Mouse (Mus musculus) heart, adult 2 months (tissue): ENCODE results near the gene L2hgdh. TPM values are rescaled to one million over a fixed set of nuclear protein-coding genes. Genes with fewer than 3 reads are reported as not detected.
"Not testable (repeated sequence)": the region's sequence is repeated elsewhere in the genome, so short reads cannot be mapped to it uniquely, and the experiment has no call there.

Source experiments
- DNase-seq, 2 experiments: peaks; one replicate each; pipeline ENCODE4 v3.0.0; 2021
- H3K27ac ChIP-seq: fragments of 200-600 bp; 2 replicates; pipeline ENCODE4 v1.8.1; 2022
- H3K27me3 ChIP-seq: fragments of 200-500 bp; 2 replicates; pipeline ENCODE4 v1.6.1; 2012; ENCODE audit warnings: mild to moderate bottlenecking, low read length, inconsistent platforms, mixed read lengths; ENCODE audit not compliant: control insufficient read depth, insufficient read depth
- H3K36me3 ChIP-seq: fragments of 200-500 bp; 2 replicates; pipeline ENCODE4 v1.6.1; 2012; ENCODE audit warnings: low read length, inconsistent platforms; ENCODE audit not compliant: control insufficient read depth, insufficient read depth
- H3K4me1 ChIP-seq: fragments of 200-500 bp; 2 replicates; pipeline ENCODE4 v1.6.1; 2011; ENCODE audit warnings: low read length; ENCODE audit not compliant: control insufficient read depth, insufficient read depth
- H3K4me3 ChIP-seq: fragments of 200-600 bp; 2 replicates; pipeline ENCODE4 v1.8.1; 2022
- H3K79me2 ChIP-seq: fragments of 200-500 bp; replicated peaks from 2 replicates; pipeline ENCODE4 v1.6.1; 2012; ENCODE audit warnings: mild to moderate bottlenecking, inconsistent platforms, low read length, moderate library complexity, mixed read lengths; ENCODE audit not compliant: control insufficient read depth, insufficient read depth
- H3K9ac ChIP-seq: fragments of 200-500 bp; 2 replicates; pipeline ENCODE4 v1.6.1; 2012; ENCODE audit warnings: low read depth, mild to moderate bottlenecking, control low read depth, inconsistent platforms, low read length, mixed read lengths
- CTCF ChIP-seq: fragments of 200-600 bp; IDR thresholded peaks from 2 replicates; pipeline ENCODE4 v1.8.1; 2022; ENCODE audit warnings: antibody characterized with exemption, mild to moderate bottlenecking, moderate library complexity
- EP300 ChIP-seq: fragments of 200-500 bp; IDR thresholded peaks from 2 replicates; pipeline ENCODE4 v1.6.1; 2011; ENCODE audit warnings: low read depth, low read length, control low read depth; ENCODE audit not compliant: insufficient read depth
- POLR2A ChIP-seq: fragments of 200-500 bp; IDR thresholded peaks from 2 replicates; pipeline ENCODE4 v1.6.1; 2011; ENCODE audit warnings: mild to moderate bottlenecking, low read depth, low read length, control low read depth; ENCODE audit not compliant: insufficient read depth
- WGBS: fragments of 180-500 bp; shearing (Covaris S2); methylation state at CpG from one replicate; pipeline ENCODE4 v1.1.7; 2018; 5-methylcytosine and 5-hydroxymethylcytosine counted together
- intact Hi-C: fragments of 180-260 bp; cut with DNase I; formaldehyde crosslinking; loops from one replicate; pipeline ENCODE4 v1.15.1; 2025
- polyA plus RNA-seq: library from polyadenylated mRNA; depleted of rRNA; stranded (reverse); fragments of >200 nt; gene quantifications from 2 replicates; pipeline ENCODE4 v1.2.3, GENCODE M21; 2012
- total RNA-seq, 2 experiments: library from RNA; stranded (reverse); gene quantifications; 2 replicates each; pipeline ENCODE4 v1.2.3; 2021

Gene L2hgdh
- total and polyA plus RNA-seq, 3 experiments = 13.8 to 49.4 (median 41.9) TPM

DNA sequence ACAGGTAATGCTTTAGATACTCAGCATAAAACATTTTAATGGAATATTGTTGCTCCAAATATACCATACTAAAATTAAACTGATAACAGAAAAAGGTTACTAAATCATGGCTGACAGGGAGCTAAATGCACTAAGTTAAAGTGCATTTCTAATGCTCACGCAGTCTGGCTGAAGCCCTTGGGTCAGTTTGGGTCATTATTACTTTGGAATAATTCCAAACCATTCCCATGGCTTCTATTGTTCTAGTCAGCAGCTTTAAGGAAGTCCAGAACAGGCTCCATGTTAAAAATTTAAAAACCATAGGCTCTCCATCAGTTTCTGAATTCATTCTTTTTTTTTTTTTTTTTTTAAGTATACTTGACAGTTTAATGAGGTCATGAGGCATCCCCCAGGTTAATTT is 50.5 kb downstream of the L2hgdh start:
- Histone ChIP-seq H3K9ac (no peak overlapping the region), H3K27ac (peak overlapping the region; percentile 26), H3K27me3 (no peaks in the 10 kb centered on the region), H3K4me1 (peaks cover 19% of the 10 kb centered on the region), H3K36me3 (peaks cover 18% of the 10 kb centered on the region), H3K4me3 (no peak overlapping the region), H3K79me2 (peaks cover 12% of the 10 kb centered on the region)
- 7% methylated on average over 1 of the region's 1 CpGs for WGBS
- DNase-seq = no peak
- TF ChIP-seq EP300 (no peak), POLR2A (no peak), CTCF (no peak)
- intact Hi-C loops = no loop called here

DNA sequence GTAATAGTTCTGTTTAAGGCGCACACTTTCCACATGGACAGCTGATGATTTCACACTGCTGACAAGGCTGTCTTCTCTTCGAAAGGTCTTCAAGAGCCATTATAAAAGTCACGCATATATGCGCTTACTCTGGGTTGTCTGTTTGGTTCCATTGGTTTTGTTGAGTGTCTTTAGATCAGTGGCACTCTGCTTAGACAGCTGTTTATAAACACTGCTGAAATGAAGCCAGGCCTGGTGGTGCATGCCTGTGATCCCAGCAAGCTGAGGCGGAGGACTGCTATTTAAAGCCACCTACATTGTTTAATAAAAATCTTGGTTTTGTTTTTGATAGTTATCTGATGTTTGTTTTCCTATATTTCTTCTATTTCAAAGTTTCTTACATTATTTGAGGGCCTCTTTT is 58.0 kb downstream of the L2hgdh start:
- no peaks in the 10 kb centered on the region for H3K36me3 ChIP-seq
- peaks cover 1% of the 10 kb centered on the region for H3K4me1 ChIP-seq
- no peak for DNase-seq
- 80% methylated on average over 5 of the region's 5 CpGs for WGBS
- H3K27me3 ChIP-seq = no peaks in the 10 kb centered on the region
- intact Hi-C loops = no loop called here
- H3K9ac ChIP-seq = no peak overlapping the region
- H3K4me3 ChIP-seq = no peak overlapping the region
- no peak overlapping the region for H3K27ac ChIP-seq
- H3K79me2 ChIP-seq = peaks cover 7% of the 10 kb centered on the region
- no peak for TF ChIP-seq EP300

DNA sequence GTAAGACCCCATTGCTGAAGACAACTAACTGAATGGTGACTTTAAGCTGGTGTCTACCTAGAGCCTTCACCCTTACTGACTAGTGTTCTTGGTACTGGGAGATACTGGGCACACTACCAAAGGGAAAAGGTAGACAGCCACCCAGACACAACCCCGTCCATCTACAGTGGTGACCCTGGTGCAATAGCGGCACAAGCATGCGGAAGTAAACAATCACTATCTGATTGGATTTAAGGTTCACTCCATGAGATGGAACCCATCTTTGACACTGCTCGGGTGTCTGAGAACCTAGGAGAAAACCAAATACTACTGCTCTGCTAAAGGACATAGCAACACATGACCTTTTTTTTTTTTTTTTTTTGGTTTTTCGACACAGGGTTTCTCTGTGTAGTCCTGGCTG is 63.0 kb downstream of the L2hgdh start:
- H3K36me3 ChIP-seq = no peaks in the 10 kb centered on the region
- intact Hi-C loops = no loop called here
- no peak overlapping the region for H3K9ac ChIP-seq
- no peak for DNase-seq
- no peaks in the 10 kb centered on the region for H3K27me3 ChIP-seq
- TF ChIP-seq CTCF (no peak), POLR2A (no peak), EP300 (no peak)
- H3K4me1 ChIP-seq = no peaks in the 10 kb centered on the region; the same call in none of the 2 replicates
- WGBS = 97% methylated on average over 5 of the region's 5 CpGs
- H3K79me2 ChIP-seq = peaks cover 7% of the 10 kb centered on the region
- no peak overlapping the region for H3K27ac ChIP-seq
- H3K4me3 ChIP-seq = no peak overlapping the region

DNA sequence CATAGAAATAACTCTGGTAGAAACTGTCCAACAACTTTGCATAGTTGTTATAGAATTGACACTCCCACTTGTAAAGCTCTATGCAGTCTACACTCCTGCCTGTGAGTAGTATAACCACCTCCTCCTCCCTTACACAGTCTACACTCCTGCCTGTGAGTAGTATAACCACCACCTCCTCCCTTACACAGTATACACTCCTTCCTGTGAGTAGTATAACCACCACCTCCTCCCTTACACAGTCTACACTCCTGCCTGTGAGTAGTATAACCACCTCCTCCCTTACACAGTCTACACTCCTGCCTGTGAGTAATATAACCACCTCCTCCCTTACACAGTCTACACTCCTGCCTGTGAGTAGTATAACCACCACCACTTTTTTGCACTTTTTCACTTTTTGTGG is 70.7 kb downstream of the L2hgdh start:
- intact Hi-C loops, H3K27ac ChIP-seq, H3K4me1 ChIP-seq, H3K79me2 ChIP-seq, DNase-seq, H3K4me3 ChIP-seq, H3K36me3 ChIP-seq, H3K9ac ChIP-seq, H3K27me3 ChIP-seq: not testable (repeated sequence)

DNA sequence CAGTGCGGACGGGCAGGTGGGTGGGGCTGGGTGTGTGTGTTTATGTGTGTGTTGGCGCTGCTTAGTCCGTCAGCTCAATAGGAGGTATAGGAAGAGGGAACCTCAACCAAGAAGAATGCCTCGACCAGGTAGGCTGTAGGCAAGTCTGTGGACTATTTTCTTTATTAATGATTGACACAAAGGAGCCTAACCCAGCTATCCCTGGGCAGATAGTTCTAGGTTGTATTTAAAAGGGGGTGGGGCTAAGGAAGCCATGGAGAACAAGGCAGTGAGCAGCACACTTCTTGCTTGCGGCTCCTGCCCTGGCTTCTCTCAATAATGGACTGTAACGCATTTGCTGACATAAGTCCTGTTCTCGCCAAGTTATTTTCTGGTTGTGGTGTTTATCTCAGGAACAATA is 75.2 kb downstream of the L2hgdh start:
- peaks cover 12% of the 10 kb centered on the region for H3K36me3 ChIP-seq
- H3K4me3 ChIP-seq = no peak overlapping the region
- peaks cover 9% of the 10 kb centered on the region for H3K4me1 ChIP-seq
- 90% methylated on average over 8 of the region's 8 CpGs for WGBS
- no peak overlapping the region for H3K9ac ChIP-seq
- intact Hi-C loops = loop anchor here (5.0 kb wide), 2 partner anchors 33 to 48 kb away; partner anchors contain the start of gene Sos2
- H3K79me2 ChIP-seq = peaks cover 3% of the 10 kb centered on the region
- no peak overlapping the region for H3K27ac ChIP-seq
- TF ChIP-seq POLR2A = no peak
- TF ChIP-seq CTCF = no peak
- TF ChIP-seq EP300 = no peak
- no peak for DNase-seq
- H3K27me3 ChIP-seq = no peaks in the 10 kb centered on the region

DNA sequence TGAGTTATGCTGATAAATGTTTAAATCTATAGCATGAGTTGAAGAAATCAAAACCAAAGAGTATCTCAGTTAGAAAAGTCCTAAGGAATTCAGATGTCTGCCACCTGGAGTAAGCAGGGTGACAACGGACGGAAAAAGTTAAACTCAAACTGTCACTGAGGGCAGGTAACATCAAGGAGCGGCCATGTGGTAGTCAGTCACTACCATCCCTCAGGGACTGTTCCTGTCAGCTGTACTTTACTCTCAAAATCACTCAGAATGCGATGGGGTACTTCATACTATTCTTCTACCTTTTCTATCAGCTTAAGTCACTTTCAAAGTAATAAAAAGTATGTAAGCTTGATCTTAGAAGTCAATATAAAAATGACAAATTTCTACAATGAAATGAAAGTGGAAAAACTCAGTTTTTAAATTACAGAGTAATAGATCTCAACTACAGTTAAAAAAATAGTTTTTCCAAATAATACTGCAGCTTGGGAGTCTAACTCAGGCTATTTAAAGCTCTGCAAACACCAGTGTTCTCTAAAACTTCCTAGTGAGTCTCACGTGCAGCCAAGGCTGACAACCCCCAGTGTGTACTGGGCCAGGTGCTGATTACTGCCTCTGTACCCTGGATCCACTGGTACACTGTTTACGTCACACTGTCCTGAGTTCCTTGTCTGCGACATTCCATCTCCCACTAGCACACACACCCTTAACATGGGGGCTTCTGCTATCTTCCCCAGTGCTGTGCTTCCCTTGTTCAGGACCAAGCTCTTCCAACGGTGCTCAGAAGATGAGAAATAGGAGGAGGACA is 78.7 kb downstream of the L2hgdh start:
- DNase-seq = peak in 1 of 2 experiments; percentile 11
- peak overlapping the region; percentile 19; the same call in 1 of the 2 replicates for H3K27ac ChIP-seq
- 59% methylated on average over 8 of the region's 8 CpGs for WGBS

More for the DNA sequence above, 78.7 kb downstream of the L2hgdh start:
- Histone ChIP-seq H3K4me1 (peaks cover 11% of the 10 kb centered on the region), H3K79me2 (no peaks in the 10 kb centered on the region; the same call in none of the 2 replicates), H3K36me3 (peaks cover 12% of the 10 kb centered on the region), H3K27me3 (no peaks in the 10 kb centered on the region), H3K9ac (no peak overlapping the region), H3K4me3 (no peak overlapping the region)
- no peak for TF ChIP-seq POLR2A
- no peak for TF ChIP-seq EP300
- no peak for TF ChIP-seq CTCF
- intact Hi-C loops = loop anchor here (5.0 kb wide), 2 partner anchors 36 to 51 kb away; partner anchors contain the start of gene Sos2
